In the genomic region with DNA sequence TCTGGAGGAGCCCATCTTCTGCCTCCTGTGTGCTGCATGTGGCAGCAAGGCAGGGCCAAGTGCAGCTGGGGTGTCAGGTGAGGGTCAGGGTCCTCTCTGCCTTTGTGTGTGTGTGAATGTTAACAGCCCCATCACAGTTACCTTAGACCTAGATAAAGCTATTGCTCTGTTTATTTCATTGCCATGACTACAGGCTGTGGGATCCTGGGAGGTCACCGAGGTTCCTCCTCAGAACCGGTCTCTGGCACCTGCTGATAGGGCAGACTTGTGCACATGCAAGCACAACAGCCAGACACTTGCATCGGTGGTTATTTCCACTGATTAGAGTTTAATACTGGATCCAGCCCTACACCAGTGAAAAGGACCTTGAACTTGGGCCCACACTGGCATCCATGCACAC, we compare ENCODE assay signal across 21 mouse cellular contexts.
DNase-seq lines count a peak whose midpoint lies in the region; ATAC-seq and TF ChIP-seq lines count a peak whose summit lies in the region.
"Had no signal": no experiment of that assay in that cellular context is flagged by ENCODE, and none has a peak within 500 bp of the region (broad histone marks: within the 10 kb centered on the region; RNA-seq: fewer than 3 reads in every experiment).

No protein-coding gene starts in this region.

- 63% methylated on average over 3 of the region's 3 CpGs for WGBS in hindbrain, postnatal 0 days
- 83% methylated on average over 3 of the region's 3 CpGs for WGBS in hindbrain, embryonic 11.5 days
- WGBS in kidney, postnatal 0 days, result 61% methylated on average over 3 of the region's 3 CpGs

- ATAC-seq in hindbrain, postnatal 0 days, result 0 out of 2 replicates have a peak, but pooled peaks have one; percentile 18
- no peak for ATAC-seq in hindbrain, embryonic 11.5 days (ENCODE audit: low FRiP score)
- peak; percentile 71 for ATAC-seq in kidney, postnatal 0 days (replicated peaks; ENCODE audit: low FRiP score, low read depth)
- ATAC-seq: CD4-positive, CD25-positive, alpha-beta regulatory T cell, adult 4 months; forebrain, embryonic 15.5 days had no signal

- DNase-seq in hindbrain, postnatal 0 days (ENCODE audit: low spot score), result no peak
- DNase-seq in hindbrain, embryonic 11.5 days (ENCODE audit: low spot score), result no peak
- DNase-seq in kidney, postnatal 0 days (ENCODE audit: low spot score), result no peak
- no peak for DNase-seq in kidney, adult 18-20 months
- peak; percentile 17 for DNase-seq in MN1 (ENCODE audit: low spot score)
- peak; percentile 33 for DNase-seq in kidney, postnatal 10 days
- no peak for DNase-seq in layer of hippocampus, adult 9-11 months
- DNase-seq in layer of hippocampus, adult 11-12 months (ENCODE audit: low spot score), result no peak
- DNase-seq: adrenal gland, postnatal 10 days; B cell, adult 2 months; cerebellum, adult 11 months; cerebellum, adult 8-10 months; gastrocnemius, postnatal 36 days; heart, postnatal 36 days had no signal

- H3K27me3 ChIP-seq in hindbrain, postnatal 0 days (ENCODE audit: insufficient read depth, low read length), result no peaks in the 10 kb centered on the region
- H3K27me3 ChIP-seq in hindbrain, embryonic 11.5 days (ENCODE audit: control insufficient read depth, insufficient read depth, low read length), result no peaks in the 10 kb centered on the region
- H3K27me3 ChIP-seq in kidney, postnatal 0 days (ENCODE audit: insufficient read depth, low read length), result no peaks in the 10 kb centered on the region
- H3K27me3 ChIP-seq: forebrain, embryonic 15.5 days had no signal

- H3K36me3 ChIP-seq in hindbrain, postnatal 0 days (ENCODE audit: insufficient read depth, low read length), result no peaks in the 10 kb centered on the region
- H3K36me3 ChIP-seq in hindbrain, embryonic 11.5 days (ENCODE audit: control insufficient read depth, insufficient read depth, low read length), result no peaks in the 10 kb centered on the region
- H3K36me3 ChIP-seq in kidney, postnatal 0 days (ENCODE audit: insufficient read depth, low read length), result no peaks in the 10 kb centered on the region
- H3K36me3 ChIP-seq: embryonic facial prominence, embryonic 15.5 days; forebrain, embryonic 10.5 days; forebrain, embryonic 15.5 days; G1E; heart, embryonic 13.5 days had no signal

- H3K4me1 ChIP-seq in hindbrain, postnatal 0 days (ENCODE audit: insufficient read depth, low read length), result 0 out of 2 replicates have a peak, but pooled peaks cover 3% of the 10 kb centered on the region
- H3K4me1 ChIP-seq in hindbrain, embryonic 11.5 days (replicated peaks; ENCODE audit: control insufficient read depth, insufficient read depth, low read length), result no peaks in the 10 kb centered on the region; the same call in none of the 2 replicates
- no peaks in the 10 kb centered on the region for H3K4me1 ChIP-seq in kidney, postnatal 0 days (replicated peaks; ENCODE audit: insufficient read depth, low read length)
- H3K4me1 ChIP-seq: embryonic facial prominence, embryonic 15.5 days had no signal

- no peaks in the 10 kb centered on the region for H3K9me3 ChIP-seq in hindbrain, postnatal 0 days (ENCODE audit: low read length)
- no peaks in the 10 kb centered on the region for H3K9me3 ChIP-seq in hindbrain, embryonic 11.5 days (ENCODE audit: control insufficient read depth, low read length)
- H3K9me3 ChIP-seq in kidney, postnatal 0 days (replicated peaks; ENCODE audit: low read length), result no peaks in the 10 kb centered on the region
- H3K9me3 ChIP-seq: embryonic facial prominence, embryonic 15.5 days; forebrain, embryonic 10.5 days; forebrain, embryonic 15.5 days; heart, embryonic 13.5 days had no signal

- H3K4me2 ChIP-seq in hindbrain, postnatal 0 days (ENCODE audit: low read depth, low read length), result no peak overlapping the region
- no peak overlapping the region for H3K4me2 ChIP-seq in hindbrain, embryonic 11.5 days (replicated peaks; ENCODE audit: low read depth, low read length)
- no peak overlapping the region for H3K4me2 ChIP-seq in kidney, postnatal 0 days (ENCODE audit: low read length)
- H3K4me2 ChIP-seq: embryonic facial prominence, embryonic 15.5 days; forebrain, embryonic 15.5 days; heart, embryonic 13.5 days had no signal

- H3K27ac ChIP-seq in hindbrain, postnatal 0 days, result no peak overlapping the region
- no peak overlapping the region for H3K27ac ChIP-seq in hindbrain, embryonic 11.5 days (ENCODE audit: low read depth, low read length)
- no peak overlapping the region for H3K27ac ChIP-seq in kidney, postnatal 0 days
- H3K27ac ChIP-seq: embryonic facial prominence, embryonic 15.5 days; forebrain, embryonic 10.5 days; heart, embryonic 13.5 days had no signal

- no peak for TF ChIP-seq CTCF in hindbrain, postnatal 0 days (IDR thresholded peaks at IDR 0.05; ENCODE audit: low read depth)
- no peak for TF ChIP-seq CTCF in kidney, postnatal 0 days (IDR thresholded peaks at IDR 0.05; ENCODE audit: low read depth)

- H3K4me3 ChIP-seq in hindbrain, postnatal 0 days (ENCODE audit: low read length), result no peak overlapping the region
- H3K4me3 ChIP-seq in hindbrain, embryonic 11.5 days (ENCODE audit: low read depth, low read length), result no peak overlapping the region
- no peak overlapping the region for H3K4me3 ChIP-seq in kidney, postnatal 0 days (replicated peaks; ENCODE audit: low read depth, low read length)
- H3K4me3 ChIP-seq: embryonic facial prominence, embryonic 15.5 days; erythroblast, embryonic 14.5 days; forebrain, embryonic 10.5 days; forebrain, embryonic 15.5 days; heart, embryonic 13.5 days had no signal

- H3K9ac ChIP-seq in hindbrain, postnatal 0 days (replicated peaks; ENCODE audit: low read length), result no peak overlapping the region
- no peak overlapping the region for H3K9ac ChIP-seq in hindbrain, embryonic 11.5 days (ENCODE audit: low read depth, low read length)
- H3K9ac ChIP-seq in kidney, postnatal 0 days (ENCODE audit: low read depth, low read length), result no peak overlapping the region
- H3K9ac ChIP-seq: embryonic facial prominence, embryonic 15.5 days; forebrain, embryonic 15.5 days; heart, embryonic 13.5 days had no signal

Comparison
In these comparisons a context has a peak if more than half of its experiments do, and no peak if none do; other contexts are left out.
1. DNase-seq: peak in MN1 (single experiment) and kidney, postnatal 10 days (single experiment); none in hindbrain, postnatal 0 days (single experiment), hindbrain, embryonic 11.5 days (single experiment), kidney, postnatal 0 days (single experiment), kidney, adult 18-20 months (single experiment), layer of hippocampus, adult 9-11 months (single experiment) and layer of hippocampus, adult 11-12 months (single experiment).